Mouse (Mus musculus): ENCODE data around the gene Rassf2.

The Rassf2 gene

DNA sequence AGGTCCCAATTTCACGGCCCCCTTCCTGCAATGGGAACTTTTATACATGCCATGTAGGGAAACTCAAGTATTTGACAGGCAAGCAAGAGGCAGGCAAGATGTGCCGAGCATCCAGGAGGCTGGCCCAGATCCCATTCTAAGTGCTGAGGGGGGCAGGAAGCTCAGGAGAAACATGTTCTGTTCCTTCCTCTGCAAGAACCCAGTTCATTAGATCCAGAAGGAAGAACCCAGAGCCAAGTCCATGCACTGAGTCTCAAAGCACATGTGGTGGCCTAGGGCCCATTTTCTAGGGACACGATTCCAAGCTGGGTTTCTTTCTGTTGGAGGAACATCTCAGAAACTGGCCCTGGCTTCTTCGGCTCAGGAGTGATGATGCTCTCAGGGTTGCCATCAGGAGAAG is 24.6 kb downstream of the Rassf2 start:
- no peak for DNase-seq (ENCODE audit: low spot score)

DNA sequence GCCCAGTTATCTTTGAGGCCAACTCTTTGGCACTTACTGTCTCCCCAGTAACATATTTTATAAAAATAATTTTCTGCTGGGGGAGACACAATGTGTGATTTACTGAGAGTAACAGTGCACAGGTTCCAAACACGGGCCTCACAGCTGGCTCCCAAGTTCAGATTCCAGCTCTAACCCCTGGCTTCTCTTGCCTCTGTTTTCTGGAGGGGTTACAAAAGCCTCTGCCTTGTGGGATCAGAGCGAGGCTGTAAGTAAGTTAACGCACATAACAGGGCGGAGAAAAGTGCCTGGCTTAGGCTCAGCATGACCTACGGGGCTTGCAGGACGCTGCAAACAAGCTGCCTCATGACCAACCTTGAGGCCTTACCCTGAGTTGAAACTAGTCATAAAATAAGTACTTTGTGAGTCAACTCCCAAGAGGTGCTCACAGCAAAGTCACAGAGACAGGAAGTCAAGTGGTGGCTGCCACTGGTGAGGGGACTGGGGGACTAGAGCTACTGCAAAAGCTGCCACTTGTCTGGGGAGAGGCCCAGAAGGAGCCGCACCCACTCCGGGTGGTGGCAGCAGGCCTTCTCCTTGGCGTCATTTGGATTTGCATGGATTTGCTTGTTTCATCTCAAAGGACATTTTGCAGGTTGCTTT is 25.4 kb downstream of the Rassf2 start:
- DNase-seq (ENCODE audit: low spot score): no peak

DNA sequence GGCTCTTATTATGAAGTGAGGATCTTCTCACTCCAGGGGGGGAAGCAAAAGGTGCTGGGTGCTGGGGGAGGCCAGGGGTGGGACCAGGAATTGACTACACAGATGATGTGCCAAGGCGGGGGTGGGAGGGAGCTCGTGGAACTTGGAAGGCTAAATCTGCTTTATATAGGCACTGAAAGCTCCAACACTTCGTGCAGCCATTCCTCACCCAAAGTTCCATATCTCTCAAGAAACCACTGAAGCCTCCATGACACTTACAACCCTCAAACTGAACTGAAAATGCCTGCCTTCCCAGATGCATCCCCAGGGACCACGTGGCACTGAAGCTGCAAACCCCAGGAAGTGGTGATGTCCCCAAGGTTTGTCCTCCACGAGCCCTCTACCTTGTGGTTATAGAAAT is 26.1 kb downstream of the Rassf2 start:
- DNase-seq (ENCODE audit: low spot score): no peak

DNA sequence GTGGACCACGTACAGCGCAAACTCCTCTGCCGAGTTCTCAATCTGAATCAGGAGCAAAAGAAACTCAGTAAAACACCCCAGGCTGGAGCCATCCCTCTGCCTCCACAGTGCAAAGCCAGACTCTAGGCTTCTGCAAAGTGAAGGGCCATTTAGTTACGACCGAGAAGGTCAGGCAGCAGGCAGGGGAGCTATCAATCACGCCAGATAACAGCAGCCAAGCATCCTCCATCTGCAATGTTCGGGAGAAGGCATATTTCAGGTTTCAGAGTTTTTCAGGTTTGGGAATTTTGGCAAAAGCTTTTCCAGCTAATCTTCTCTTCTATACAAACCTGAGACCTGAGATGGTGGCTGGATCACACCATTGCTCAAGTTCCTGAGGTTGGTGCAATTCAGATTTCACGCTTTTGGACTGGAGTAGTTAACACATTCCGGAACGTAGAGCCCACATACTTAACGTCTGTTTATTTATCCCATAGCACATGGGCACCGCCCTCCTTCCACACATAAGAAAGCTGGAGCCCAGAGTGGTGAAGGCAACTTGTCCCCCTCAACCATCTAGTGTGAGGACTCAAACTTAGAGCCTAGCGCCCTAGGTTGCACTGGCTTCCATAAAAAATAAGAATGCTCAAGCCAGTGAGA is 28.2 kb downstream of the Rassf2 start:
- DNase-seq (ENCODE audit: low spot score): peak; percentile 42

DNA sequence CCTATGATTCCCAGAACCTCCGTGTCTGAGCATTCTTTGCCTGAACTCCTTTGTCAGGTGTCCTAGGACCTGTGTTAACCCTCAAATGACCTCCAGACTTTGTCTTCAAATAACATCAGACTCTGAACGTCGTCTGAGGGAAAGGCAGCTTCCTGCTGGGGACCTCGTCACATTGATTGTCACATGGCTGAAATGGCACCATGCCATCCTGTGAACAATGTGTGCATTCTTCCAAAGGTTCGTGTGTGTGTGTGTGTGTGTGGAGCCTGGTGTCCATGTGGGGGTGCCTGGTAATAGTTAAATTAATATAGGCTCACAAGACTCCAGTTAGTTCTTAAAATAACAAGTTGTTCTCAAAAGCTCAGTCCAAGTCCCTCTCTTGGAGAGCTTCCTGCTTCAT is 32.7 kb downstream of the Rassf2 start:
- DNase-seq (ENCODE audit: low spot score): no peak

DNA sequence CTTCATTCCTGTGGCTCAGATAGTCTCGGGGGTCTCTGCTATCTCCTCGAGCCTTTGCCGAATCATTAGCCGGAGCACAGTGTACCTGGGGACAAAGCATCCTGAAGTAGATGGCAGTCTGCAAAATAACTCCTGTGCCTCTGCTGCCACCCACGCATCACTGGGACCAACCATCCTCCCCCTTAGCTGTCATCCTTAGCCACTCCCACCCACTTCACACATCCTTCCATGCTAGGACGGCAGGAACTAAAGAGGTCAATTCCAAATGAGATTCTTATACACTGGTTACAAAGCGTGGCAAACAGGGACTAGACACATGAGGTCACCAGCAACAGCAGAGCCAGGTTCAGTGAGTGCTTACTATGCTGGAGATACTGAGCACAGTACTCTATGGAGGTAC is 33.7 kb downstream of the Rassf2 start:
- no peak for DNase-seq (ENCODE audit: low spot score)

DNA sequence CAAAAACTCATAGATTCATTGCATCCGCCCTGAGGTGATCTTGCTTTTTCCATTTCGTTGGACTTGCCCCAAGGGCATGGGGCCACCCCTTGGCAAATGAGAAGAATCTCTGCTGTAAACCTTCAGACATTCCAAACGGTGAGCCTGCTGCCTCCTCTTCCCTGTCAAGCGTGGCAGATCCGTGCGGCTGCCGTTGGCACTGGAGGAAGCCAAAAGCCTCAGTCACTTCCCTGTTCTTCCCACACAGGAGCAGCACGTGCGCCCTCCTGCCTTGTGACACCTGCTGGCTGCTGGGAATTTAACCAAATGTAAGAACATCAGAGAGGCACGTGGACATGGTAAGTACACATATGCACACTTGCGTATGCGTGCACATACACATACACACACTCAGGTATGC is 34.3 kb downstream of the Rassf2 start:
- DNase-seq (ENCODE audit: low spot score): no peak

DNA sequence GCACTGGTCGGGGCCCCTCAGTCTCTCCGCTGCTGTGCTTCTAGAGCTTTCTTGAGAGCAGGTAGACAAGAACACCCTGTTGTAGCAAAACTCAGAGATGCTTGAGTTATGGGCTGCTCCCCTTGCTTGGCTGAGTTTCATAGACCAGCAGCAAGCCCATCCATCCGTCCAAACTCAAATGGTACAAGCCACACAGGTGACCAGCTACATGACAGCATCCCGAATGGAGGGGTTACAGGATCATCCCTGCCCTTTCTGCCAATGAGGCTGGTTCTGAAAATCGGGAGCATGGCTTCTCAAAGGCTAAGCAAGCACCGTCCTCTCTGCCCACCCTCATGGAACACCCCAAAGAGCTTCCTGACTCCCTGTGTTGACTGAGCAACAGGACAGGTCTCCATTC is 35.1 kb downstream of the Rassf2 start:
- no peak for DNase-seq (ENCODE audit: low spot score)

DNA sequence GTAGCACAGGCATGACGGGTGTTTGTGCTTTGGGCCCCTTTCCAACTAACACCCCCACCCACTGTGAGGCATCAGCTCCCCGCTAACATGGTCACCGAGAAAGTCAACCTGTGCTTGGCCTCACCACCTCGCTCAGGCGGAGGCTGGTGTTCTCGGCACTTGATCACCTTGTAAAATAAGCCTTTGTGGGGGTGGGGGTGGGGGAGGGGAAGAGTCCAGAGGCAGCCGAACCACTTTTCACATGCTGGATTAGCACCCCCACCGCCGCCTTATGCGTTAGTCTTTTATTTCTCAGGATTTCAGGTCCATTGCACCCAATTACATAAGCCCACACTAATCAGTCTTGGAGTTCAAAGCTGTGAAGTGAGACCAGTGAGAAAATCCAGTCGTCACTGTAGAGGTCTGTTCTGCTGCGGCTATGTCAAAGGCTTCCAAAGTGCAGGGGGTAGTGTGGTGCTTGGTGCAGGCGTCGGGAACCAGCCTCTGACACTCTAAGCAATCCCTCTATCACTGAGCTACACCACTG is 36.4 kb downstream of the Rassf2 start:
- no peak for DNase-seq (ENCODE audit: low spot score)

DNA sequence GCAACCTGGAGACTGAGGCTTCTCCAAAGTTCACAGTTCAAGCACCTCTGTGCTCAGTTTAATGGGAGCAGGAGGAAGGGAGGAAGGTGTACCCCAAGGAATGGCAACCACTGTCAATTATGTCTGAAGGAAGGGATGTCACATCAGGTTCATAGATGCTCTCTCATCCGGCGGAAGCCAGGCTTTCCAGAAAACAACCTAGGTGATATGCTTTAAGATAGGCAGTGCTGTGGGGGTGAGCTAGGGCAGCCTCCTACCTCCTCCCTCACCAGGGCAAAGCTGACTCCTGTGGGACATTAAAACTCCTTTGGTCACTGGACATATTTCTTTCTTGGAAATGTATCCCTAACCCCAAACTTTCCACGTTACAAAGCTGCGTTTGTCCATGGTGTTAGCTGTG is 36.9 kb downstream of the Rassf2 start:
- DNase-seq (ENCODE audit: low spot score): no peak

DNA sequence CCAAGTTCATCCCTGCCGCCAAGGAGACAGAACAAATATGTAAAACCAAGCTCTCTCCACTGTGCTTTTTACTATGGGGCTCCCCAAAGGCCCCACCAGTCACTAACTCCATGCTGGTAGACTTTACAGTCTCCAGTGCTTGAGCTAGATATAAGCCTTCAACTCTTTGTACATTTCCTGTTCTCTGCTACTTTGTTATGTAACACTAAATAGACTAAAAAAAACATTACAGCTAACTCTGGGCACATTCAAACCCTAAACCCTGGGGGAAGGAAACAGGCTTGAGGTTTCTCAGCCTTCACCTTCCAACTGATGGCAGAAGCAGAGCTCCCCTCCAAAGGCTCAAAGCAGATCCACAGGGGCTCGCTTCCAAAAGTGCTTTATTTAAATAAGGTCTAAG is 37.6 kb downstream of the Rassf2 start:
- DNase-seq (ENCODE audit: low spot score): no peak

DNA sequence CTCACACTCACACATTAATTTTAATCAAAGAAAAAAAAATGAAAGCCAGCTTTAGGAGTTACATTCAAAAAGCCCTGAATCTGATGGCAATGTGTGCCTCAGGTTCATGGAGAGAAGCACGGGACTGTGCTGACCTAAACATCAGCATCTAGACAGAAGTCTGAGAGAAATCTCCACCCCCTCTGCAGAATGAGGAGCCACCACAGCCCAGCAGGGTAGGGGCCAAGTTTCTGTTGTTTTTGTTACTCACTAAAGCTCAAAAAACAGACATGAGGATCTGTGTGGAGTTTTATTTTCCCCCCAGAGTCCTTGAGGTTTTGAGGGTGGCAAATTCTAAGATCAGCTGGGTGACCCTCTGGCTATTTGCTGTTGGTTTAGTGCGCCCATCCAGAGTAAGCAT is 41.5 kb downstream of the Rassf2 start:
- DNase-seq (ENCODE audit: low spot score): no peak

DNA sequence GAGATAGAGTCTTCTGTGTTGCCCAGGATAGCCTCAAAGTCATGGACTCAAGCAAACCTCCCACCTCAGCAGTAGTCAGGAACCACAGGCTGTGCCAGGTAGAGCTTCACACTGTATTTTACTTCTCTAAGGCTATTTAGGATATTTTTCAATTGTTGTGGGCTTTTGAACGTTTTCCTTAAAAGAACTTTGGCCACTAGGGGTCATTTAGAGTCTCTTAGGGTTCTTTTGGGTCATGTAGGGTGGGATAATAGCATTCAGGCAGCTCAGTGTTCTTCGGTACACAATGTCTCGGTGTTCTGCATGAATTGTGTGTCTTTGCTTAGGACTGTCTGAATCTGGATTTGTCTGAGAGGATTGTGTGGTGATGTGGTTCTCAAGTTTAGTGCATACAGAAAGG is 42.1 kb downstream of the Rassf2 start:
- DNase-seq (ENCODE audit: low spot score): peak; percentile 47

DNA sequence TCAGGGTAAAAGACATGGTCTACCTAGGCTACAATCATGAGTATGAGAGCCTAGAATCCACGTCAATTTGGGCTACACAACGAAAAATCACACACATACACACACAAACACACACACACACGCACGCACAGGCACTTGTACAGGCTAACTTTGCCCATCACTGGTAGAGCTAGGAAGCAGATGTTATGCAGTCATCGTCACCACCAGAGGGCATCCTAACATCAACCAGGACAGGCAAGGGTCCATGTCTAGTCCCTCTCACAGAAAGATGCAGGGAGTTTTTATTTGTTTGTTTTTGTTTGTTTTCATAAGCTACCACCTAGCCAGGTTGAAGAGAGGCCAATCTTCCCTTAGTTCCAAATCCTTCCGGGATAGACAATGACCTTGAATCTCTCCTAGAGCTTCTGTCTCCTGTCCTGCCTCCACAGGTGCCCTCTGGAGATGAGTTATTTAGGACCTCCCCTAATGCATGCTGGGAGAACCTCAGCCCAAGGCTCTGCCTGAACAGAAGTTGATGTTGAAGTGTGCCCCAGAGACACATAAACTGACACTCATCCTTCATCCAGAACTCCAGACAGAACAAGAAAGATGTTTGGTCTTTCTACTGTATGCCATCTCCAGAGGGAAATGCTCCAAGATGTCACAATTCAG is 47.4 kb downstream of the Rassf2 start:
- DNase-seq (ENCODE audit: low spot score): peak; percentile 80

DNA sequence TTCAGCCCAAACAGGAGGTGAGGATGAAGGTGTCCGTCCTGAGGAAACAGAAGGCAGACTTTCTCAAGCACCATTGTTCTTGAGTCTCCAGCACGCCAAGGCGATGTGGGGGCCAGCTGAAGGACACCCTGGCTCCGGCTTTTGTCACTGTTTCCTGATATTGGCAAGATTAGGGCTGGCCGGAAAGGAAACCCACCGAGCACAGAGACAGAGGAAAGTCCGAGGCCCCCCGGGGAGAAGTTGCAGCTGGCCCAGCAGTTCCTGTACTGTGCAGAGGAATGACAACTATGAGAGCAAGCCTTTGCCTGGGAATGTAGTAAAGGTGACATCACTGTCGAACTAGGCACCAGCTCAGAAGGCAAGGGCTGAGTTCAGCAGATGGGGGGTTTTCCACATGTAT is 49.2 kb downstream of the Rassf2 start:
- no peak for DNase-seq (ENCODE audit: low spot score)

DNA sequence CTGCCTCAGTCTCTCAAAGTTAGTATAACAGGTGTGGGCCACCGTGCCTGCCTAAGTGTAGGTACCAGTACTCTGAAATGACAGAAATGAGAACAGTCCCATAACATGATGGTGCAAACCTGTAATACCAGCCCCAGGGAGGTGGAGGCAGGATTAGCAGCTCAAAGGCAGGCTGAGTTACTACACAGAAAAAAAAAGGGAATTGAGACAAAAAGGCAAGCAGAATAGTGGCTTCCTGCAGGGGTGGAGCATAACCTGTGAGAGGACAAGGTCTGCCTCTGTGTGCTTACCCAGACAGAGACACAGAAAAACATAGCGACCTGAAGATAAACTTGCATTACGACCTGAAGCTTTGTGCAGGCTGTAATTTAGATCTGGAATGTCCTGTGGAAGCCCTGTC is 53.4 kb downstream of the Rassf2 start:
- no peak for DNase-seq (ENCODE audit: low spot score)

DNA sequence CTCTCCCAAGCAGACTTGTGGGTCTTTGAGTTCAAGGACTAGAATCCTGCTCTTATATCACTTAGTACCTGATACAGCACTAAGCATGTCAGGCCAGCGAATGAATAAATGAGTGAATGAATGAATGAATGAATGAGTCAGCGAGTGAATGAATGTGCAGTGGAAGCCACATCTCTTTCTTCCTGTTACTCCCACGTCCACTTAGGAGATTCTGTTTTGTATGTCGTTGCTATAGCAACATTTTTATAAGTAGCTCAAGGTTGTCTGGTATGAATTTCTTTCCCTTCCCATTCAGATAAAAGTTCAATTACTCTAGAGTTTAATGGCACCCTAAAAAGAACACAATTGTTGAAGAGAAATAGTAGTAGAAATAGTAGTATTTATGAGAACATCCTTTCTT is 59.0 kb downstream of the Rassf2 start:
- no peak for DNase-seq (ENCODE audit: low spot score)

DNA sequence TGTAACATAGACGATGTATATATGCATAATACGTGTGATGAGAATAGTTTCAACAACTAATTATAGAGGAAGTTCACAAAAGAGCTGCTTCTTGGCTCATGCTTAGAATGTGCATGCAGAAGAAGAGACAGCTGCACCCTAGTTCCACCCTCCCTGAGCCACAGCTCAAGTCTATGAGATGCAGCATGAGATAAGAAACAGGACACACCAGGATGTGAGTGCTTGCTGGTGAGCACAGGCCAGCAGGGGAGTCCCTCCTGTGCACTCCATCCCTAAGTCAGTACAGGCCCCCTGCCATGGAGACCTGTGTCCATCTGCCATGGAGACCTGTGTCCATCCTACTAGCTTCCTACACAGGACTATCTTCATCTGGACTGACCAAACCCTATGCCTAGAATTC is 59.5 kb downstream of the Rassf2 start:
- no peak for DNase-seq (ENCODE audit: low spot score)

DNA sequence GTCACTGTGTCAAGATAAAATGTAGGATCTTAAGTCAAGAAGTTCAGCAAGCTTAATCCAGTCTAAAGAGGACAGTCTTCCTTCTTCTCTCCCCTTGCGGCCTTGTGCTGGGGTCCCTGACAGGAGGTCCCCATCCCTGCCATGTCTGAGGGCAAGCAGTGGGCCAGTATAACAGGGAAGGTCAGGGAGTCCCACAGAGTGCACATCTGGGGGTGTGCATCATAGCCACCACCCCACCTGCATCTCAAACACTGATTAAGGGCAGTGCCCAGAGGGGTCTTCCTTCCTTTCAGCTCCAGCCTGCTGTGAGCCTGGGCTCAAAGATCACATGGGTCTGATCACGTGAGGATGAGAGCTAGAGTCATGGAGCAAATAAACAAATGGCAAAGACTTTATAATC is 68.4 kb downstream of the Rassf2 start:
- DNase-seq (ENCODE audit: low spot score): no peak

DNA sequence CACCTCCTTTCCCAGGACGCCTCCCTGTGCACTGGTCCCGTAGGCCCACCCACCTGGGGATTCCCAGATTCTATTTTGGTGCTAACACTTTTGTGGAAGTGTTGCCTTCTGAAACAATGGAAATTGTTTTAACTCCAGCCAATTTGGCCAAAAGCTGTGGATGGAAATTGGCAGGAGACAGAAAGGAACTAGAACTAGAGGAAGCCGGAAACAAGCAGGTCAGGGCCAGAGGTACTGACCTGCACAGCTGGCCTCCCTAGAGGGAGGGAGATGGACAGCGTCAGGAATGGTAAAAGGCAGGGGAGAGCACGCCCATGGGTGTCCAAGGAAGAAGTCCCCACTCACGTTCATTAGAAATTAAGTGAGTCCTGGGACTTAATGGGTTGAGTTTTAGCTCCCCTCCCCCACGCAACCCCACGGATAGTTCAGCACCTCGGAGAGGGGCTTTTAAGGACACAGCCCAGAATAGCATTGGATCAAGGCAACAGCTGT is 72.3 kb downstream of the Rassf2 start:
- peak; percentile 54 for DNase-seq (ENCODE audit: low spot score)

DNA sequence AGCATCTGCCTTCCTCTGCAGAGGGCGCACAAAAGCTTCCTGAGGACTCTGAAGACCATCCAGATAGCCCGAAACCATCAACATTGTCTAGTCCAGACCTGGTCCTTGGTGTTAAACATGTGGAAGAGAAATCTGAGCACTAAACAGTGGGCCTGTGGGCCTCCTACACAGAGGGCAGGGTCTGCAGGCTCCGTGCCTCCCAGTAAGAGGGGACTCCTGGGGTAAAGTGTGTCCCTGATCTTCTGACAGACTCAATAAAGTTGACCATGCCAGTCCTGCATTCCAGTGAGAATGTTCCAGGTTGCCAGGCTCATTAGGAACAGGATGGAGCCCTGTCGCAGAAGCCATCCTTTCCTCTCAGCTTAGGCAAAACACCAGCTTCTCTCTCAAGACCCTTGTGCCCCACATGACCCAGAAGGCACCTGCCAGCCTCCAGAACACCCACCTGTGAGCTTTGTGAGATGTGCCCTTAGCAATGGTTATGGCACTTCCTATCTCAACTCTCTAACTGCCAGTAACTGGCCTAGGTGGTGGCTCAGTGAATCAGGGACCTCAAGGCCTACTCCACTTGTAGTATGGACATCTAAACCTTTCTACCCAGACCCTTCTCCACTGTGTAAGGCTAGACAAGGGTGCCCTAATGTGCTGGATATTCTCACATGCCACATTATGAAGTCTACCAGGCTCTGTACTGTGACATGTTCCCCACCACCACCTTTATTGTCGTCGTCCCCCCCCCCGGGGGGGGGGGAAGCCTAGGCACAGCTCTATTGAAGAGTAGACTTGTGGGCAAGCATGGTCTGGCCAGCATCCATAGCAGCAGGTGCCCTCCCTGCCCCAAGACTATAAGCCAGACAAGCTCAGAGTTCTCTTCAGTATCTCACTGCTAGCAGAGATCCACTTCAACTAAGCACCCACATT is 73.5 kb downstream of the Rassf2 start:
- no peak for DNase-seq (ENCODE audit: low spot score)

DNA sequence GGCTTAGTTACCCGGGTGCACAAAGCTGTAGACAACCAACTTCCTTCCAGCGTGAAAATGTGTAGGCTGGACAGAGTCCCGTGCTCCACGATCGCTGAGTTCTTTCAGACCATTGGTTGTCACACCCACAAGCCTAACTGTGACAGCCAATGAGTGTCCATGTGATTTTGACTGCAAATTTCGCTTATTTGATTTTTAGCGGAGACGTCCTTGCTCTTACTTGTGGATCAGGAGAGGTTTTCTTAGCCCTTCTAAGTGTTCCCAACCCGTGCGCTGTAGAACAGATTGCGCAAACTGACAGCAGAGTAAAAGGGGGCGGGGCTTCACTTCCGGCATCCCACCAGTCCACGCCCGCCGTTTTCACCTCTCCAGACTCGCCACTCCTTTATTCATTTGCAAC is 74.8 kb downstream of the Rassf2 start:
- peak; percentile 65 for DNase-seq (ENCODE audit: low spot score)
